Comparison of ENCODE assay signal across 30 mouse cellular contexts in genomic region chr4:106653051-106653450, GRCm38 (mm10). TPM values are rescaled to one million over a fixed set of nuclear protein-coding genes. Genes with fewer than 3 reads are reported as not detected.
DNase-seq lines count a peak whose midpoint lies in the region; ATAC-seq and TF ChIP-seq lines count a peak whose summit lies in the region.
"Had no signal": no experiment of that assay in that cellular context is flagged by ENCODE, and none has a peak within 500 bp of the region (broad histone marks: within the 10 kb centered on the region; RNA-seq: fewer than 3 reads in every experiment).

No protein-coding gene starts in this region.

- intact Hi-C loops in left cerebral cortex, postnatal 36 days (cut with DNase I) = no loop called here
- intact Hi-C loops in heart, adult 2 months (cut with DNase I) = no loop called here

- H3K79me2 ChIP-seq in heart, adult 2 months (replicated peaks; ENCODE audit: control insufficient read depth, insufficient read depth, low read length) = no peaks in the 10 kb centered on the region

- peak overlapping the region; percentile 25; the same call in 1 of the 2 replicates for H3K9ac ChIP-seq in limb, embryonic 14.5 days (ENCODE audit: low read depth, low read length, severe bottlenecking)
- peak overlapping the region; percentile 9 for H3K9ac ChIP-seq in ES-Bruce4 (ENCODE audit: low read depth, poor library complexity, severe bottlenecking)
- H3K9ac ChIP-seq in midbrain, embryonic 14.5 days (replicated peaks; ENCODE audit: low read length) = no peak overlapping the region
- H3K9ac ChIP-seq in heart, adult 2 months (ENCODE audit: low read depth, low read length) = no peak overlapping the region
- H3K9ac ChIP-seq: forebrain, embryonic 13.5 days; hindbrain, embryonic 12.5 days; hindbrain, embryonic 15.5 days had no signal

- TF ChIP-seq EP300 in ES-Bruce4 (IDR thresholded peaks at IDR 0.05; ENCODE audit: insufficient read depth, low read depth, low read length) = no peak
- no peak for TF ChIP-seq EP300 in heart, adult 2 months (IDR thresholded peaks at IDR 0.05; ENCODE audit: insufficient read depth, low read depth, low read length)

- no peak overlapping the region for H3K4me2 ChIP-seq in limb, embryonic 14.5 days (replicated peaks; ENCODE audit: low read depth, low read length, severe bottlenecking)
- no peak overlapping the region for H3K4me2 ChIP-seq in midbrain, embryonic 14.5 days (ENCODE audit: low read length)
- H3K4me2 ChIP-seq: forebrain, embryonic 13.5 days; heart, embryonic 11.5 days; hindbrain, embryonic 12.5 days; hindbrain, embryonic 15.5 days had no signal

- no peak for DNase-seq in limb, embryonic 14.5 days (ENCODE audit: low spot score)
- no peak for DNase-seq in limb, embryonic 10.5 days (ENCODE audit: low spot score)
- DNase-seq in R1 (ENCODE audit: low read depth, low spot score) = peak; percentile 31
- no peak for DNase-seq in left cerebral cortex, postnatal 36 days (ENCODE audit: low spot score in 2 of 2)
- DNase-seq in midbrain, embryonic 14.5 days = no peak
- no peak for DNase-seq in heart, adult 2 months
- DNase-seq: adrenal gland, adult 2 months; adrenal gland, postnatal 14 days; B cell, adult 2 months; cerebellum, adult 11 months; cerebellum, adult 8-10 months; cerebellum, postnatal 10 days; cerebellum, postnatal 36 days; gastrocnemius, postnatal 25 days had no signal

- no peaks in the 10 kb centered on the region for H3K9me3 ChIP-seq in limb, embryonic 14.5 days (ENCODE audit: control insufficient read depth, low read length)
- H3K9me3 ChIP-seq in limb, embryonic 10.5 days (replicated peaks) = no peaks in the 10 kb centered on the region
- H3K9me3 ChIP-seq in ES-Bruce4 (replicated peaks; ENCODE audit: control insufficient read depth, insufficient read depth, low read length, poor library complexity, severe bottlenecking) = no peaks in the 10 kb centered on the region
- H3K9me3 ChIP-seq in midbrain, embryonic 14.5 days (ENCODE audit: control insufficient read depth, low read length) = no peaks in the 10 kb centered on the region
- H3K9me3 ChIP-seq: forebrain, embryonic 10.5 days; forebrain, embryonic 13.5 days; hindbrain, embryonic 12.5 days; hindbrain, embryonic 15.5 days had no signal

- H3K4me3 ChIP-seq in limb, embryonic 14.5 days (replicated peaks; ENCODE audit: low read length) = no peak overlapping the region
- no peak overlapping the region for H3K4me3 ChIP-seq in limb, embryonic 10.5 days
- H3K4me3 ChIP-seq in ES-Bruce4 (ENCODE audit: low read depth, low read length) = peak overlapping the region; percentile 31; the same call in 1 of the 2 replicates
- H3K4me3 ChIP-seq in midbrain, embryonic 14.5 days (replicated peaks; ENCODE audit: low read depth, low read length) = no peak overlapping the region
- H3K4me3 ChIP-seq in heart, adult 2 months = no peak overlapping the region
- H3K4me3 ChIP-seq: forebrain, embryonic 10.5 days; forebrain, embryonic 13.5 days; hindbrain, embryonic 12.5 days; hindbrain, embryonic 15.5 days had no signal

- H3K4me1 ChIP-seq in limb, embryonic 14.5 days (ENCODE audit: control insufficient read depth, insufficient read depth, low read length) = peaks cover 7% of the 10 kb centered on the region
- peaks cover 10% of the 10 kb centered on the region for H3K4me1 ChIP-seq in limb, embryonic 10.5 days
- no peaks in the 10 kb centered on the region for H3K4me1 ChIP-seq in ES-Bruce4 (ENCODE audit: control insufficient read depth, insufficient read depth, low read length)
- H3K4me1 ChIP-seq in midbrain, embryonic 14.5 days (ENCODE audit: control insufficient read depth, insufficient read depth, low read length) = peaks cover 7% of the 10 kb centered on the region
- peaks cover 2% of the 10 kb centered on the region for H3K4me1 ChIP-seq in heart, adult 2 months (ENCODE audit: control insufficient read depth, insufficient read depth, low read length)

- no peaks in the 10 kb centered on the region for H3K27me3 ChIP-seq in limb, embryonic 14.5 days (ENCODE audit: control insufficient read depth, insufficient read depth, low read length)
- H3K27me3 ChIP-seq in limb, embryonic 10.5 days (ENCODE audit: low read depth, poor library complexity, severe bottlenecking) = no peaks in the 10 kb centered on the region
- no peaks in the 10 kb centered on the region for H3K27me3 ChIP-seq in ES-Bruce4 (ENCODE audit: control insufficient read depth, insufficient read depth, low read length, poor library complexity, severe bottlenecking)
- H3K27me3 ChIP-seq in midbrain, embryonic 14.5 days (ENCODE audit: control insufficient read depth, insufficient read depth, low read length) = no peaks in the 10 kb centered on the region
- no peaks in the 10 kb centered on the region for H3K27me3 ChIP-seq in heart, adult 2 months (ENCODE audit: control insufficient read depth, insufficient read depth, low read length)
- H3K27me3 ChIP-seq: CH12.LX had no signal

- ATAC-seq in limb, embryonic 14.5 days (ENCODE audit: low FRiP score, low read depth) = no peak
- ATAC-seq in midbrain, embryonic 14.5 days (ENCODE audit: low FRiP score, low TSS enrichment) = no peak
- ATAC-seq: forebrain, embryonic 13.5 days; forebrain, embryonic 16.5 days; intestine, postnatal 0 days had no signal

- WGBS in limb, embryonic 14.5 days = 93% methylated on average over 15 of the region's 15 CpGs
- 92% methylated on average over 15 of the region's 15 CpGs for WGBS in limb, embryonic 10.5 days
- WGBS in midbrain, embryonic 14.5 days = 95% methylated on average over 15 of the region's 15 CpGs
- 91% methylated on average over 15 of the region's 15 CpGs for WGBS in heart, adult 2 months

- TF ChIP-seq CTCF in ES-Bruce4 (IDR thresholded peaks at IDR 0.05; ENCODE audit: low read depth, low read length) = no peak
- TF ChIP-seq CTCF in heart, adult 2 months (IDR thresholded peaks at IDR 0.05) = no peak

- TF ChIP-seq POLR2A in limb, embryonic 14.5 days (IDR thresholded peaks at IDR 0.05; ENCODE audit: borderline replicate concordance, extremely low read depth, insufficient read depth, insufficient read length) = no peak
- no peak for TF ChIP-seq POLR2A in ES-Bruce4 (IDR thresholded peaks at IDR 0.05; ENCODE audit: insufficient read depth, low read length)
- TF ChIP-seq POLR2A in heart, adult 2 months (IDR thresholded peaks at IDR 0.05; ENCODE audit: insufficient read depth, low read depth, low read length) = no peak

- H3K27ac ChIP-seq in limb, embryonic 14.5 days (replicated peaks; ENCODE audit: low read depth, low read length) = no peak overlapping the region
- no peak overlapping the region for H3K27ac ChIP-seq in limb, embryonic 10.5 days
- H3K27ac ChIP-seq in ES-Bruce4 (ENCODE audit: insufficient read depth, low read length) = no peak overlapping the region
- no peak overlapping the region for H3K27ac ChIP-seq in midbrain, embryonic 14.5 days (replicated peaks; ENCODE audit: low read depth, low read length)
- no peak overlapping the region for H3K27ac ChIP-seq in heart, adult 2 months
- H3K27ac ChIP-seq: forebrain, embryonic 10.5 days; forebrain, embryonic 13.5 days; hindbrain, embryonic 12.5 days; hindbrain, embryonic 15.5 days had no signal

- H3K36me3 ChIP-seq in limb, embryonic 14.5 days (ENCODE audit: control insufficient read depth, insufficient read depth, low read length) = peaks cover 37% of the 10 kb centered on the region
- peaks cover 44% of the 10 kb centered on the region for H3K36me3 ChIP-seq in limb, embryonic 10.5 days
- 0 out of 2 replicates have a peak, but pooled peaks cover 5% of the 10 kb centered on the region for H3K36me3 ChIP-seq in ES-Bruce4 (ENCODE audit: control insufficient read depth, insufficient read depth, low read length, poor library complexity, severe bottlenecking)
- H3K36me3 ChIP-seq in midbrain, embryonic 14.5 days (ENCODE audit: control insufficient read depth, insufficient read depth, low read length) = peaks cover 27% of the 10 kb centered on the region
- no peaks in the 10 kb centered on the region for H3K36me3 ChIP-seq in heart, adult 2 months (ENCODE audit: control insufficient read depth, insufficient read depth, low read length)

RNA-seq across cellular contexts. Expression of gene Pars2, which starts 2.2 kb away (rescaled TPM):
- 14.3 and 14.6 TPM in 2 replicates for polyA plus RNA-seq in limb, embryonic 14.5 days (2012; rRNA removed)
- polyA plus RNA-seq in limb, embryonic 14.5 days (2014; fragmentation: Nextera tagmentation; extraction: Ambion mirVana) = 14.0 and 14.2 TPM in 2 replicates
- 18.8 and 20.2 TPM in 2 replicates for polyA plus RNA-seq in limb, embryonic 10.5 days (2016; fragmentation: Nextera tagmentation; extraction: Ambion mirVana)
- 7.2 and 10.0 TPM in 2 replicates for polyA plus RNA-seq in ES-Bruce4 (2011; ENCODE audit: insufficient read depth, insufficient read length, low read depth, missing spikeins)
- total RNA-seq in left cerebral cortex, postnatal 36 days (2021) = 1 to 10 TPM; 5.6 to 5.8 TPM
- polyA plus RNA-seq in midbrain, embryonic 14.5 days (2014; fragmentation: Nextera tagmentation; extraction: Ambion mirVana) = 7.8 and 8.8 TPM in 2 replicates
- 1 to 10 TPM; 4.9 to 5.9 TPM for total RNA-seq in heart, adult 2 months (2021)
- 6.7 and 11.5 TPM in 2 replicates for polyA plus RNA-seq in heart, adult 2 months (2012; rRNA removed)

RNA-seq across cellular contexts. Expression of gene Ttc4, which starts 25.7 kb away (rescaled TPM):
- 147 and 167 TPM in 2 replicates for polyA plus RNA-seq in limb, embryonic 14.5 days (2012; rRNA removed)
- polyA plus RNA-seq in limb, embryonic 14.5 days (2014; fragmentation: Nextera tagmentation; extraction: Ambion mirVana) = 75.0 and 92.1 TPM in 2 replicates
- polyA plus RNA-seq in limb, embryonic 10.5 days (2016; fragmentation: Nextera tagmentation; extraction: Ambion mirVana) = 110 and 132 TPM in 2 replicates
- polyA plus RNA-seq in ES-Bruce4 (2011; ENCODE audit: insufficient read depth, insufficient read length, low read depth, missing spikeins) = 60.6 and 71.6 TPM in 2 replicates
- total RNA-seq in left cerebral cortex, postnatal 36 days (2021) = 10 to 100 TPM; 40.4 to 47.7 TPM
- polyA plus RNA-seq in midbrain, embryonic 14.5 days (2014; fragmentation: Nextera tagmentation; extraction: Ambion mirVana) = 104 and 121 TPM in 2 replicates
- total RNA-seq in heart, adult 2 months (2021) = 10 to 100 TPM; 16.9 to 18.5 TPM
- 28.7 and 43.8 TPM in 2 replicates for polyA plus RNA-seq in heart, adult 2 months (2012; rRNA removed)

RNA-seq across cellular contexts. Expression of gene Ttc22, which starts 30.8 kb away (rescaled TPM):
- 3.8 and 5.9 TPM in 2 replicates for polyA plus RNA-seq in limb, embryonic 14.5 days (2012; rRNA removed)
- polyA plus RNA-seq in limb, embryonic 14.5 days (2014; fragmentation: Nextera tagmentation; extraction: Ambion mirVana) = 6.9 and 7.0 TPM in 2 replicates
- polyA plus RNA-seq in limb, embryonic 10.5 days (2016; fragmentation: Nextera tagmentation; extraction: Ambion mirVana) = 0.14 TPM in 1 of 2 replicates, not detected in the other
- not detected in 2 replicates for polyA plus RNA-seq in ES-Bruce4 (2011; ENCODE audit: insufficient read depth, insufficient read length, low read depth, missing spikeins)
- total RNA-seq in left cerebral cortex, postnatal 36 days (2021) = 1 to 10 TPM; 1.0 to 1.7 TPM
- 3.3 and 3.5 TPM in 2 replicates for polyA plus RNA-seq in midbrain, embryonic 14.5 days (2014; fragmentation: Nextera tagmentation; extraction: Ambion mirVana)
- total RNA-seq in heart, adult 2 months (2021) = not detected
- polyA plus RNA-seq in heart, adult 2 months (2012; rRNA removed) = 0.15 and 0.21 TPM in 2 replicates
- total RNA-seq: adrenal gland, postnatal 14 days; CH12.LX; gastrocnemius, adult 8-10 months; gastrocnemius, postnatal 25 days; hematopoietic stem cell, adult 5-6 weeks had no signal
- polyA plus RNA-seq: adrenal gland, adult 2 months; forebrain, embryonic 10.5 days had no signal

RNA-seq across cellular contexts. Expression of gene Lexm, which starts 36.0 kb away (rescaled TPM):
- not detected in 2 replicates for polyA plus RNA-seq in limb, embryonic 14.5 days (2012; rRNA removed)
- not detected in 2 replicates for polyA plus RNA-seq in limb, embryonic 14.5 days (2014; fragmentation: Nextera tagmentation; extraction: Ambion mirVana)
- 0.15 TPM in 2 replicates for polyA plus RNA-seq in limb, embryonic 10.5 days (2016; fragmentation: Nextera tagmentation; extraction: Ambion mirVana)
- 1.3 and 2.0 TPM in 2 replicates for polyA plus RNA-seq in ES-Bruce4 (2011; ENCODE audit: insufficient read depth, insufficient read length, low read depth, missing spikeins)
- total RNA-seq in left cerebral cortex, postnatal 36 days (2021) = not detected
- polyA plus RNA-seq in midbrain, embryonic 14.5 days (2014; fragmentation: Nextera tagmentation; extraction: Ambion mirVana) = not detected in 2 replicates
- not detected for total RNA-seq in heart, adult 2 months (2021)
- polyA plus RNA-seq in heart, adult 2 months (2012; rRNA removed) = not detected in 2 replicates
- total RNA-seq: adrenal gland, adult 2 months; adrenal gland, postnatal 14 days; gastrocnemius, adult 8-10 months; gastrocnemius, postnatal 25 days; heart, adult 8-10 months; heart, postnatal 25 days; hematopoietic stem cell, adult 5-6 weeks had no signal
- polyA plus RNA-seq: adrenal gland, adult 2 months; embryonic facial prominence, embryonic 14.5 days; forebrain, embryonic 10.5 days; forebrain, embryonic 13.5 days; forebrain, embryonic 16.5 days; heart, embryonic 14.5 days; heart, postnatal 0 days; hindbrain, embryonic 15.5 days; intestine, postnatal 0 days had no signal

Comparison
In these comparisons a context has a peak if more than half of its experiments do, and no peak if none do; other contexts are left out.
1. H3K9ac ChIP-seq: peak in limb, embryonic 14.5 days (single experiment) and ES-Bruce4 (single experiment); none in midbrain, embryonic 14.5 days (single experiment) and heart, adult 2 months (single experiment).